Mouse (Mus musculus): ENCODE measurements at regions not wholly inside any gene's neighbourhood (a gene's known extent, or its start where the extent isn't known, plus 50 kb on each side); places are given as distances from the start of the nearest gene placed in this dataset.

GRCm38 (mm10) chr9:52377761-52378160 is 209.4 kb upstream of the Zc3h12c start:
- DNase-seq: no peak

DNA sequence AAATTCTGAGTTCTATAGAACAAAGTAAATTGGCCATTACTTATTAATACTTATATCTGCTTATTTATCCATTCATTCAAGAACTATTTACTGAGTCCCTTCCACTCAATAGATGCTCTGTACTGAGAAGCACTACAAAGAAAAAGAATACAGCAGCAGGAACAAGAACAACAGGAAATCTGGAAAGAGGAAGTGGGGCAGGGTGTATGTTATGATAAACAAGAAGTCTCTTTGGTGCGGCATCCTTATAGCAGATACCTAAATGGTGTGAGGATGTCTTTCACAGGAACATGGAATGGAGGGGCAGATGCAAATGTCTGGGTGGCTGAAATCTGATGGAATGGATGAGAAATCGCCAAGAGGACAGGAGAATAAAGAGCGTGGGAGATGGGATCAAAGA is 208.5 kb upstream of the Zc3h12c start:
- no peak for DNase-seq

GRCm38 (mm10) chr9:52371296-52371695 is 202.9 kb upstream of the Zc3h12c start:
- no peak for DNase-seq

GRCm38 (mm10) chr9:52368911-52369310 is 200.5 kb upstream of the Zc3h12c start:
- no peak for DNase-seq

DNA sequence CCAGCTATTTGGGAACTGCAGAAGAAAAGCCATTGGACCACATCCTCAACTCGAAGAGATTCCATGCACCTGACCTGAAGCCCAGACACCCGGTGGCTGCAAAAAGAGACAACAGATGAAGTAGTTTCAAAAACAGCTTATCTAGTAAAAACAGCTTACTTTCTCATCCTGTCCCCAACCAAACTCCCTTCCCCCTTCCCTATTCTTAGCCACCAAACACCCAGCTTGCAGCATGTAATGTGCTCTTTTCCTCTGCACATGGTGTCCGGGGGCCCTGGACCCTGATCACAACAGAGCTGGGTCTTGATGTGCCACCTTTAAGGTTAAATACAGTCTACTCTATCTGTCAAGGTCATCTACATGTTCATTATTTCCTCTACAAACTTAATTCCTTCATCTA is 199.7 kb upstream of the Zc3h12c start:
- DNase-seq: no peak

GRCm38 (mm10) chr9:52366046-52366445 is 197.7 kb upstream of the Zc3h12c start:
- no peak for DNase-seq

- DNase-seq: no peak
Observed at GRCm38 (mm10) chr9:52361599-52361998, 193.2 kb upstream of the Zc3h12c start.

GRCm38 (mm10) chr9:52359416-52359815 is 191.0 kb upstream of the Zc3h12c start:
- no peak for DNase-seq

GRCm38 (mm10) chr9:52356549-52356948 is 188.2 kb upstream of the Zc3h12c start:
- no peak for DNase-seq

DNA sequence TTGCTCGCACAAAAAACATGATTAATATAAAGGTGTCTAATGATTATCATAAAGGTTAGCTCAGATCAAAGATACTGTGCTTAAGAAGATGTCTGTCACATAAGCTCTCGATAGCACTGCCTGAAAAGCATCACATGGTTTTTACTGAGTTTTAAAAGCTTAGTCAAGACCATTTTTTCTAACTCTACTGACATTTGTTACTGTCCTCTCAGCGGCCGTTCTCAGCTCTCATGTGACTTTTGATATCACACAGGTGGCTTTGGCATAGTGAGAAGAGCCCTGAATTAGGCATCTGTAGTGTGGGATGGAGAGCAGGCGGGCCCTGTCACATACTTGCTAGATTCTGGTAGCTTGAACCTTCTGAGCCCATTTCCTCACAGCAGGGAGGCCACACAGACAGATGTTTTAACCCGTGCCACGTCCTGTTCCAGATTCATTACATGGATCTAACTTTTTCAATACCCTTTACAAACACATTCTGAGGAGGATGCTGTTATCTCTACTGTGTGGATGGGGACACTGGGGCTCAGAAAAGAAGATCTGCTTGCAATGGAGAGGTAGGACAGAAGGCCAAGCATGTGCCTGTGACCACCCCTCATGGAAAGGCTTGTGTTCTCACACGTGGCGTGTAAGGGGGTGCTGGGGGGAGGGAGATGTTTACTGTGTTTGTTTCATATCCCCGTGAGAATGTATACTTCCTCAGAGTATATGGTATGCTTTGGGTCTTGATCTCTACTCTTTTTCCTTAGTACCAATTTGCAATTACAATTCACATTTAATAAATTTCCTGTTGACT is 187.0 kb upstream of the Zc3h12c start:
- DNase-seq: no peak

DNA sequence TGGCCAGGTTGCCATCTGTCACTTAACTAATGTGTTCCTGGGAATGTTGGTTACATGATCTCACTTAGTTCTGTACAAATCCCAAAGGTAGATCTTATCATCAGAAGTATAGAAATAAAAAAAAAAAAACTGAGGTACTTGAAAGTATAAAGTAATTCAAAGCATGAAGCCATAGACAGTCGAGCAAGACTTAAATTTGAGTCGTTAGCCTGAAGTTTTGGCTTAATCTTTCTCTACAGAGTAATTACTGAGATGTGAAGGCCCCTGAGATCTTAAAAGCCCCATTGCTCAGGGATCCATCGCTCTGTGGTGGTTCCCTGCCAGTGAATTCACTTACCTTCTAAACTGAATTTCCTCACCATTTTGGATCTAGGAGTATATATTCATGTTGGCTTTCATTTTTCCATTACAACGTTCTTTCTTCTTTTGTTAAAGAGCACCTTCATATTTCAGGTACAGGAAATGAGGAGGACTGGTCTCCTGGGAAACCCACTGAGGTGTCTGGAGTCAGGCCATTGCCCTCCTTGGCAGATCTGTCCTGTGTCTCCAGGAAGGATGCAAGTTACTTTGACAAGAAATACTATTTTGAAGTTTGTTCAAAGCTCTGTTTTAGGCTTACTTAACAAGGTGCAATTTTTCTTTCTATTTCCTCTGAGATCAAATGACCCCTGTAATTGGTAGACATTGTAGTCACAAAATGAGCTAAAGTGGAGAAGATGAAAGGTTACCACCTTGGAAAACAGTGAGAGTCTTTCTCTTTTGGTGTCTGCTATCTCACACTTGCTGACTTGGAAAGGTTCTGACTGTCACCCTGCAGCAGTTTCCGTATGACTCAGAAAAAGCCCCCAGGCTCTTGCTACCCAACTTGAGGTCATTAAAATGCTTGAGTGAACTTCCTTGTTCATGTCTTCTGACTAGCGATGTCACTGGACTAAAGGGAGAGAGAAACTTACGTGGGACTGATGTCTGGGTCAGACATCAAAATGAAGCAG is 180.5 kb upstream of the Zc3h12c start:
- no peak for DNase-seq

DNA sequence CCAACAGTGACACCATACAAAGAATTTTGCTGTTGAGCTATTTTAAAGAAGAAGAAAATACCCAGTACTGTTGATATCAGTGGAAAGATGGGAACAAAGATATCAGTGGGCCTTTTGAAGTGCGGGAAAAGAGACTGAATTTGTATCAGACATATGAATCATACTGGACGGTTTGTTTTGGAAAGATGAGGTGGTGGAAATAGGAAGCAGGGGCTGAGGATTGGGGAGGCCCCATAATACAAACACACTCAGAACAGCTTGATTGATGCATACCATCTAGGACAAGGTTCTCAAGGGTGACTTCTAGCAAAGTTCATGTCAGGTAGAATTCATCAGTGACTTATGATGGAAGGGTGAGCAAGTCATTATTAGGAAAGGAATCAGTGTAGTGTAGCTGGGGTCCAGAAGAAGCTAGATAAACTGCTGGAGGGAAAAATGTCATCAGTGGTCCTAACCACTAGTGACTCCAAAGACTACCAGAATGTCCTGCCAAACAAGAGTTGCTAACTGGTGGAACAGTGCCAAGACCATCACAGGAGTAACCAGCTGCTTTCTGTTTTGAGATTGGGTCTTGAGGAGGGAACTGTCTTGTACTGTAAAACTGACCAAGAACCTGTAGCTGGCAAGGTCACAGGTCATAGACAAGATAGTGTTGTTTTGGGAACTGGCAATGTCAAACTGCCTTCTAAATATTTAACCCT is 176.0 kb upstream of the Zc3h12c start:
- no peak for DNase-seq

GRCm38 (mm10) chr9:52341029-52341428 is 172.7 kb upstream of the Zc3h12c start:
- no peak for DNase-seq

GRCm38 (mm10) chr9:52337786-52338322 is 169.5 kb upstream of the Zc3h12c start:
- DNase-seq: no peak

DNA sequence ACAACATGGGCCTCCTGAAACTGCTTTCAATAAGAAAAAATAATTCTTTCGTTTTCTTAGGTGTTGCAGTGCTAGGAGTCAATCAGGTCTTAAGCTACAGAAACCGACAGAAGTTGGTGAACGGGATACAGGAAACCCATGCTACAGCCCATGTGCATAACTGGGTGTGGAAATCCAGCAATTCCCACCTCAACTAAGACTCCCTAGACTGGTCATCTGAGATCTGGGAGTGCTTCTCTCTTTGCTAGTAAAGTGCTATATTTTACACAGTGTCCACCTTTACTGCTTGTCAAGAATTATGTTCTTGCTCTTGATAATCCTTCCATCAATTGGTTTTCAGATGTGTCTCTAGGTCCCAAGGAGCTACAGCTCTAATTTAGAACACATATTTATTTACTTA is 166.4 kb upstream of the Zc3h12c start:
- no peak for DNase-seq

GRCm38 (mm10) chr9:52333884-52334283 is 165.5 kb upstream of the Zc3h12c start:
- DNase-seq: no peak

DNA sequence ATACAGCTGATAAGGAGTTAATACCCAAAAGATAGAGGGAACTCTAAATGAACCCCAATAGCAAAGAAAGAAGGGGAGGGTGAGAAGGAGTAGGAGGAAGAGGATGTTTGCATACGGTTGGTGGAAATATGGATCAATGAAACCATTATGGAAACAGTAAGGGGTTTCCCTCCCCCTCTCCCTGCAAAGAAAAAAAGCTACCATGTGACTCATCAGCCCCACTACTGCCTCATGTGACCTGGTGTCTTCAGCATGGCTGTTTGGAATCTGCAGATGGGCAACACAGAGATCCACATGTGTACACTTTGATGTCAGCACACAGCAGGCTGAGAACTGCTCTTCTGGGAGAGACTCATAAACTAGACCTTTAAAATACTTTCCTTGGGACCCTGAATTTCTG is 163.4 kb upstream of the Zc3h12c start:
- no peak for DNase-seq

- no peak for DNase-seq
Observed at GRCm38 (mm10) chr9:52330652-52331051, 162.3 kb upstream of the Zc3h12c start.

DNA sequence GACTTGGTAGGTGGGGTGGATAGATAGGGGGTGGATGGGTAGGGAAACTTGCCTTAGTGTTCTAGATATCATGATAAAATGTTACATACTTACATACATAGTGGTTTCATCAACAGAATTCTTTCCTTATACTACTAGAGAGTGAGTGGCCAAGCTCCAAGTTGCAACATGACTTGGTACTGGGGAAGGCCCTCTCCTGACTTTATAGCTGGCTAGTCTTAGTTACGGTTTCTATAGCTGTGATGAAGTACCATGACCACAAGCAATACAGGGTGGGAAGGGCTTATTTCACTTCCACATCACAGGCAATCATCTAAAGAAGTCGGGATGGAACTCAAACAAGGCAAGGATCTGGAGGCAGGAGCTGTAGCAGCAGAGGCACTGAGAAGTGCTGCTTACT is 156.0 kb upstream of the Zc3h12c start:
- no peak for DNase-seq

- no peak for DNase-seq
Observed at GRCm38 (mm10) chr9:52323757-52324156, 155.4 kb upstream of the Zc3h12c start.

DNA sequence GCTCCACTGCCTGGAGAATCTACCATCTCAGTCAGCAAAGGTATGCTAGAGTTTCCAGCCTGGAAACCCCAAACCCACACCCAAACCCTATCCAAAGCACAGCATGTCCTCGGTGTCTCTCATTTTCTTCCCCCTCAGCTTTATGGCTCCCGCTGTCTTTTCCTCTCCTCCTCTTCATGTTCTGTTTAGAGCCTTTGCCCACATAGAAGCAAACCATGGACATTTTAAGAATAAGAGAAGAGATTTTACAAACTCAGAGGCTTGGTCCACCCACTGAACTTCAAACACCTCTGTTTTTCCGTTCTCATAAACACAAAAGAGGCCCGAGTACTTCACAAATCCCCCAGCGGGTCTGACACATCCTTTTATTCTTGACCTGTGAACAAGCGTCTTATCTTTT is 154.9 kb upstream of the Zc3h12c start:
- no peak for DNase-seq

- DNase-seq: no peak
Observed at GRCm38 (mm10) chr9:52301521-52301920, 133.1 kb upstream of the Zc3h12c start.

DNA sequence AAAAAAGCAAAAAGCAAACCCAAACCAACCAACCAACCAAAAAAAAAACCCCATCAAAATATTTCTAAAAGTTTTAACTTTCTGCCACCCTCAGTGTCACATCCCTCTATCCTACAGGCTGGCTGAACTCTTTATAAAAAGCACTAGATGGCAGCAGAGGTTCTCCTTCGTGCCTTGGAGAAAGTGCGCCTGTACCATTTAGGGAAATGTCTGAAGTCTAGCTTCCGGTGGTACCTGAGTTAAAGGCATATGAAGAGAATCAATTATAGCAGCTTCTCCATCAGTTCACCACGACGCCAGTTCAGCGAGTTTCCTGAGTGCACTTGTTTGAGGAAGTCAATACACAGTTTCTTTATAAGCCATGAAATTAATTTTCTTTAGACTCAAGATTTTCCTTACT is 130.0 kb upstream of the Zc3h12c start:
- DNase-seq: no peak

All from thymus, adult 18-20 months (tissue).